Mouse (Mus musculus) liver, postnatal 0 days (tissue): ENCODE results near the gene Sema3a.

Experiments
- CTCF ChIP-seq: sonication (generic); IDR thresholded peaks from 2 replicates; pipeline ENCODE4 v1.5.1; 2016; ENCODE audit warnings: antibody characterized with exemption, low read depth
- EP300 ChIP-seq: IDR thresholded peaks from 2 replicates; pipeline ENCODE4 v1.6.1; 2016; ENCODE audit warnings: antibody characterized with exemption, low read depth, mild to moderate bottlenecking

- TF ChIP-seq CTCF (no peak), EP300 (no peak)
Observed at GRCm38 (mm10) chr5:13127121-13127520, 1.9 kb downstream of the Sema3a start.
